Mouse (Mus musculus): ENCODE measurements at regions not wholly inside any gene's neighbourhood (a gene's known extent, or its start where the extent isn't known, plus 50 kb on each side); places are given as distances from the start of the nearest gene placed in this dataset.

GRCm38 (mm10) chr7:79522046-79522445 is 55.9 kb upstream of the Polg start:
- 76% methylated on average over 3 of the region's 3 CpGs for WGBS (ENCODE audit: insufficient replicate concordance)
- Histone ChIP-seq H3K9me3 (replicated peaks; ENCODE audit: control insufficient read depth, low read length) (no peaks in the 10 kb centered on the region), H3K4me3 (ENCODE audit: low read depth, low read length) (no peak overlapping the region), H3K4me1 (ENCODE audit: control insufficient read depth, insufficient read depth, low read length) (peaks cover 20% of the 10 kb centered on the region), H3K9ac (ENCODE audit: low read depth, low read length) (no peak overlapping the region), H3K27ac (ENCODE audit: low read depth, low read length) (no peak overlapping the region), H3K27me3 (ENCODE audit: control insufficient read depth, insufficient read depth, low read length) (peaks cover 59% of the 10 kb centered on the region), H3K36me3 (ENCODE audit: control insufficient read depth, insufficient read depth, low read length) (no peaks in the 10 kb centered on the region), H3K4me2 (no peak overlapping the region)
- no peak for ATAC-seq (replicated peaks; ENCODE audit: insufficient number of reproducible peaks, low FRiP score, low TSS enrichment)

- Histone ChIP-seq H3K4me3 (ENCODE audit: low read depth, low read length) (no peak overlapping the region), H3K36me3 (ENCODE audit: control insufficient read depth, insufficient read depth, low read length) (no peaks in the 10 kb centered on the region), H3K4me2 (no peak overlapping the region), H3K27ac (ENCODE audit: low read depth, low read length) (no peak overlapping the region), H3K4me1 (ENCODE audit: control insufficient read depth, insufficient read depth, low read length) (peaks cover 20% of the 10 kb centered on the region), H3K9ac (ENCODE audit: low read depth, low read length) (no peak overlapping the region), H3K9me3 (replicated peaks; ENCODE audit: control insufficient read depth, low read length) (no peaks in the 10 kb centered on the region), H3K27me3 (ENCODE audit: control insufficient read depth, insufficient read depth, low read length) (peaks cover 59% of the 10 kb centered on the region)
- 45% methylated on average over 5 of the region's 5 CpGs for WGBS (ENCODE audit: insufficient replicate concordance)
- no peak for ATAC-seq (replicated peaks; ENCODE audit: insufficient number of reproducible peaks, low FRiP score, low TSS enrichment)
These were observed 55.1 kb upstream of the Polg start for GRCm38 (mm10) chr7:79521259-79521658.

GRCm38 (mm10) chr7:79520222-79520710 is 54.1 kb upstream of the Polg start:
- H3K27ac ChIP-seq (ENCODE audit: low read depth, low read length), result no peak overlapping the region
- peaks cover 67% of the 10 kb centered on the region for H3K27me3 ChIP-seq (ENCODE audit: control insufficient read depth, insufficient read depth, low read length)
- 18% methylated on average over 2 of the region's 2 CpGs for WGBS (ENCODE audit: insufficient replicate concordance)
- H3K4me1 ChIP-seq (ENCODE audit: control insufficient read depth, insufficient read depth, low read length), result peaks cover 18% of the 10 kb centered on the region
- no peak overlapping the region for H3K4me3 ChIP-seq (ENCODE audit: low read depth, low read length)
- H3K4me2 ChIP-seq, result no peak overlapping the region; the same call in 1 of the 2 replicates
- H3K9me3 ChIP-seq (replicated peaks; ENCODE audit: control insufficient read depth, low read length), result no peaks in the 10 kb centered on the region
- ATAC-seq (replicated peaks; ENCODE audit: insufficient number of reproducible peaks, low FRiP score, low TSS enrichment), result peak; percentile 72
- no peak overlapping the region for H3K9ac ChIP-seq (ENCODE audit: low read depth, low read length)
- no peaks in the 10 kb centered on the region for H3K36me3 ChIP-seq (ENCODE audit: control insufficient read depth, insufficient read depth, low read length)

GRCm38 (mm10) chr7:79518928-79519327 is 52.8 kb upstream of the Polg start:
- Histone ChIP-seq H3K4me3 (ENCODE audit: low read depth, low read length) (no peak overlapping the region), H3K27ac (ENCODE audit: low read depth, low read length) (no peak overlapping the region), H3K27me3 (ENCODE audit: control insufficient read depth, insufficient read depth, low read length) (peaks cover 77% of the 10 kb centered on the region), H3K4me1 (ENCODE audit: control insufficient read depth, insufficient read depth, low read length) (peaks cover 18% of the 10 kb centered on the region), H3K36me3 (ENCODE audit: control insufficient read depth, insufficient read depth, low read length) (no peaks in the 10 kb centered on the region), H3K9ac (ENCODE audit: low read depth, low read length) (no peak overlapping the region), H3K4me2 (no peak overlapping the region), H3K9me3 (replicated peaks; ENCODE audit: control insufficient read depth, low read length) (no peaks in the 10 kb centered on the region)
- ATAC-seq (replicated peaks; ENCODE audit: insufficient number of reproducible peaks, low FRiP score, low TSS enrichment), result no peak
- WGBS (ENCODE audit: insufficient replicate concordance), result 70% methylated on average over 7 of the region's 7 CpGs

GRCm38 (mm10) chr7:79517581-79518337 is 51.6 kb upstream of the Polg start:
- no peaks in the 10 kb centered on the region for H3K9me3 ChIP-seq (replicated peaks; ENCODE audit: control insufficient read depth, low read length)
- H3K4me3 ChIP-seq (ENCODE audit: low read depth, low read length), result no peak overlapping the region
- peaks cover 18% of the 10 kb centered on the region for H3K4me1 ChIP-seq (ENCODE audit: control insufficient read depth, insufficient read depth, low read length)
- ATAC-seq (replicated peaks; ENCODE audit: insufficient number of reproducible peaks, low FRiP score, low TSS enrichment), result no peak
- 64% methylated on average over 5 of the region's 5 CpGs for WGBS (ENCODE audit: insufficient replicate concordance)
- H3K4me2 ChIP-seq, result no peak overlapping the region
- peaks cover 78% of the 10 kb centered on the region for H3K27me3 ChIP-seq (ENCODE audit: control insufficient read depth, insufficient read depth, low read length)
- no peak overlapping the region for H3K9ac ChIP-seq (ENCODE audit: low read depth, low read length)
- H3K36me3 ChIP-seq (ENCODE audit: control insufficient read depth, insufficient read depth, low read length), result no peaks in the 10 kb centered on the region
- no peak overlapping the region for H3K27ac ChIP-seq (ENCODE audit: low read depth, low read length)

DNA sequence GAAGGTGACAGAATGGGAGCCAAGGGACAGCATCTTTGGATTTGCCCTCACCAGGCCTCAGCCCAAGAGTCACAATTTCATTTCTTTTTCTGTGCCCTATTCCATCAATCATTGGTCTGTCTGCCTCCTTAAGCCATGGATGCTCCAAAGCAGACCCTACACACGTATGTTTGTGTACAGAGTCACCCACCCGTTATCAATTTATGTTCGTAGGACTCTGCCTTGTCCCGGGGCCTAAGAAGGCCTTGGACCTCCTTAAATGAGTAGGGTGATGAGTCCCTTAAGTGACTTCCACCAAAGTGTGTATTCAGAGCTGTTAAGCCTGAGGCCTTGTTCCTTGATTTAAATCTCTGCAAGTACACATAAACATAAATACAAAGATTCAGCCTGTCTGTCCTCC is 50.1 kb upstream of the Polg start:
- 72% methylated on average over 4 of the region's 4 CpGs for WGBS (ENCODE audit: insufficient replicate concordance)
- no peaks in the 10 kb centered on the region for H3K9me3 ChIP-seq (replicated peaks; ENCODE audit: control insufficient read depth, low read length)
- no peak for ATAC-seq (replicated peaks; ENCODE audit: insufficient number of reproducible peaks, low FRiP score, low TSS enrichment)
- peaks cover 82% of the 10 kb centered on the region for H3K27me3 ChIP-seq (ENCODE audit: control insufficient read depth, insufficient read depth, low read length)
- H3K27ac ChIP-seq (ENCODE audit: low read depth, low read length), result no peak overlapping the region
- H3K36me3 ChIP-seq (ENCODE audit: control insufficient read depth, insufficient read depth, low read length), result no peaks in the 10 kb centered on the region
- H3K4me1 ChIP-seq (ENCODE audit: control insufficient read depth, insufficient read depth, low read length), result peaks cover 18% of the 10 kb centered on the region
- H3K9ac ChIP-seq (ENCODE audit: low read depth, low read length), result no peak overlapping the region
- no peak overlapping the region for H3K4me2 ChIP-seq
- no peak overlapping the region for H3K4me3 ChIP-seq (ENCODE audit: low read depth, low read length)
